Mouse (Mus musculus) hindbrain, embryonic 16.5 days (tissue): ENCODE measurements around the gene Nrf1. TPM values are rescaled to one million over a fixed set of nuclear protein-coding genes. Genes with fewer than 3 reads are reported as not detected.
A peak's percentile ranks its signal among the peaks of the same experiment; 100 is the strongest.

Experiments used
- ATAC-seq: fragments of 200-750 bp; cut with Nextera tagmentation; 2 replicates; pipeline ENCODE4 v1.8.0; 2017; ENCODE audit warnings: moderate TSS enrichment, moderate library complexity
- H3K27ac ChIP-seq: fragments of 300-500 bp; sonication (generic); 2 replicates; pipeline ENCODE4 v1.5.1; 2014; ENCODE audit warnings: low read depth, mild to moderate bottlenecking, control low read depth, low read length, moderate library complexity
- H3K27me3 ChIP-seq: fragments of 300-500 bp; sonication (generic); replicated peaks from 2 replicates; pipeline ENCODE4 v1.6.1; 2014; ENCODE audit warnings: low read length; ENCODE audit not compliant: control insufficient read depth, insufficient read depth
- H3K36me3 ChIP-seq: fragments of 300-500 bp; sonication (generic); 2 replicates; pipeline ENCODE4 v1.6.1; 2014; ENCODE audit warnings: mild to moderate bottlenecking, low read length, moderate library complexity, mixed read lengths; ENCODE audit not compliant: control insufficient read depth, insufficient read depth
- H3K4me1 ChIP-seq: fragments of 300-500 bp; sonication (generic); 2 replicates; pipeline ENCODE4 v1.6.1; 2014; ENCODE audit warnings: low read depth, low read length; ENCODE audit not compliant: control insufficient read depth, insufficient read depth
- H3K4me2 ChIP-seq: fragments of 300-500 bp; sonication (generic); 2 replicates; pipeline ENCODE4 v1.6.1; 2014; ENCODE audit warnings: mild to moderate bottlenecking, low read length, control low read depth, moderate library complexity
- H3K4me3 ChIP-seq: fragments of 300-500 bp; sonication (generic); 2 replicates; pipeline ENCODE4 v1.5.1; 2014; ENCODE audit warnings: mild to moderate bottlenecking, low read length, control low read depth, moderate library complexity
- H3K9ac ChIP-seq: fragments of 300-500 bp; sonication (generic); 2 replicates; pipeline ENCODE4 v1.6.1; 2014; ENCODE audit warnings: low read depth, mild to moderate bottlenecking, control low read depth, low read length, moderate library complexity
- H3K9me3 ChIP-seq: fragments of 300-500 bp; sonication (generic); 2 replicates; pipeline ENCODE4 v1.6.1; 2014; ENCODE audit warnings: mild to moderate bottlenecking, low read length, moderate library complexity; ENCODE audit not compliant: control insufficient read depth
- WGBS: fragments of 180-500 bp; shearing (Covaris S2); extraction: QIAGEN DNeasy Blood & Tissue Kit; methylation state at CpG from one replicate; pipeline ENCODE4 v1.1.7; 2014; 5-methylcytosine and 5-hydroxymethylcytosine counted together
- polyA plus RNA-seq: library from polyadenylated mRNA; unstranded; fragments of >200 nt; fragmentation: Nextera tagmentation; extraction: Ambion mirVana; gene quantifications from 2 replicates; pipeline ENCODE4 v1.2.1, GENCODE M21; 2015

Nrf1 gene
- polyA plus RNA-seq, result 28.4 and 35.6 TPM in 2 replicates

DNA sequence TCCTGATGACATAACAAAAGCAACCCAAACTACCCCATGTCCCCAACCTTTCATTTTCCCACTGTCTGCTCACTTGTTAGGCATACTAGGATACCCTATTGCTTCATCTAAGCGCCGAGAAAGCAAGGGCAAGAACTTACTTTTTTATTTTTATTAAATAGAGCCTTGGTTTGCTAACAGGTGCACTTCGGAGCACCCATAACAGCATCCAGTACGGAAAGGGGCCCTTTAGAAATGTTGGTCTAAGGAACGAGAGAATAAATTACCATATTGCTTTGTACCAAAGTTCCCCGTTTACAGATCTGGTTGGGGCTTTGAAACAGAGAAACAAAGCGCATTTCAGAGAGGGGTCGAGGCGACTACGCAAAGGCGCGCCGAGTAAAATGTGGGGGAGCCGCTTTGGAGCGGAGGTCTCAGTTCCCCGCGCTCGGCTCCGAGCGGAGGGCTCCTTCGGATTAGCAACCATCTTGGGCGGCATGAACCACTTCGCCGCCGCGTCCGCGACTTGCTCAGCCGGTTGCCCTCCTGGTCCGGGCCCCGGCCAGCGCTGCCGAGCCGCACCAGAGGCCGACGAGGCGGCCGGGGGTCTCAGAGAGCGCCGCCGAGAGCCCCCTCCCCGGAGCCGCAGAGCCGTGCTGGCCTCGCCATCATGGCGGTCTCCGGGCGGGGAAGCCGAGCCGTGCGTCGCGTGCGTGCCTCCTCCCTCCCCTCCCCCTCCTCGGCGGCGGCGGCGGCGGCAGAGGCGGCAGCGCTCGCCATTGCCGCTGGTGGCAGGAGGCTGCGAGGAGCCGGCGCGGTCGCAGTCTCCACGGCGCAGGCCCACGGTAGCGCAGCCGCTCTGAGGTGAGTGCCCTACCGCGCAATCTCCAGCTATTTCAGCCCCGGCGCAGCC, at the start of gene Nrf1:
Gene Nrf1, plus strand, starts transcription at position 718 of the 892 bp plus-strand sequence.
- WGBS, result under 1% methylated on average over 72 of the region's 78 CpGs
- Histone ChIP-seq H3K27me3 (no peaks in the 10 kb centered on the region), H3K4me2 (peak within 1 kb of the TSS; percentile 89), H3K27ac (peak within 1 kb of the TSS; percentile 100), H3K4me3 (peak within 1 kb of the TSS; percentile 98), H3K9me3 (no peaks in the 10 kb centered on the region), H3K9ac (peak within 1 kb of the TSS; percentile 100), H3K36me3 (no peaks in the 10 kb centered on the region), H3K4me1 (peaks cover 21% of the 10 kb centered on the region)
- ATAC-seq, result peak; percentile 98

GRCm38 (mm10) chr6:29998140-29998539, 49.6 kb upstream of the Nrf1 start:
- Histone ChIP-seq H3K4me1 (no peaks in the 10 kb centered on the region), H3K9ac (no peak overlapping the region), H3K9me3 (no peaks in the 10 kb centered on the region), H3K36me3 (no peaks in the 10 kb centered on the region), H3K4me3 (no peak overlapping the region), H3K4me2 (no peak overlapping the region), H3K27ac (no peak overlapping the region), H3K27me3 (no peaks in the 10 kb centered on the region)
- no peak for ATAC-seq
- WGBS, result 85% methylated on average over 9 of the region's 9 CpGs

- Histone ChIP-seq H3K4me3 (no peak overlapping the region), H3K9ac (no peak overlapping the region), H3K4me2 (no peak overlapping the region), H3K36me3 (no peaks in the 10 kb centered on the region), H3K9me3 (no peaks in the 10 kb centered on the region), H3K4me1 (no peaks in the 10 kb centered on the region), H3K27ac (no peak overlapping the region), H3K27me3 (no peaks in the 10 kb centered on the region)
- WGBS, result 72% methylated on average over 4 of the region's 4 CpGs
- no peak for ATAC-seq
Observed at GRCm38 (mm10) chr6:29998771-29999170, 49.0 kb upstream of the Nrf1 start.

DNA sequence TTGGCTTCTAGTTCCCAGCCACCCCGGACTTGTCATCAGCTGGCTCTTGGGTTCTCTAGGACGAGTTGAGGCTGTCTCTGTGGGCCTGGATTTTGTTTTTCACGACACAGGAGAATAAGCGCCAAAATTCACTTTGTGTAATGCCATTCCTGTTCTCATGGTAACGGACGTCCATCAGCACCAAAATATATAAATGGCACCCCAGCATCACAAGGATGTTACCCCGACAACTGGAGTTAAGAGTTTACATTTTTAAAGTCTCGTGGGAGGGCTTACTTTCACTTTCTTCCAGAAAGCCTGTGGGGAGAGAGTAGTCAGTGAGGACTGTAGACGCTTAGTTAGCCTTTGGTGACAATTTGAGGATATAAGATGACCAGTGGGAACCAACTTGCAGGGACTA, 45.2 kb upstream of the Nrf1 start:
- H3K9ac ChIP-seq, result no peak overlapping the region
- H3K4me2 ChIP-seq, result no peak overlapping the region
- H3K4me1 ChIP-seq, result no peaks in the 10 kb centered on the region
- no peaks in the 10 kb centered on the region for H3K9me3 ChIP-seq
- H3K4me3 ChIP-seq, result no peak overlapping the region
- H3K27ac ChIP-seq, result no peak overlapping the region
- no peaks in the 10 kb centered on the region for H3K36me3 ChIP-seq
- 65% methylated on average over 9 of the region's 9 CpGs for WGBS
- no peaks in the 10 kb centered on the region for H3K27me3 ChIP-seq
- no peak for ATAC-seq

DNA sequence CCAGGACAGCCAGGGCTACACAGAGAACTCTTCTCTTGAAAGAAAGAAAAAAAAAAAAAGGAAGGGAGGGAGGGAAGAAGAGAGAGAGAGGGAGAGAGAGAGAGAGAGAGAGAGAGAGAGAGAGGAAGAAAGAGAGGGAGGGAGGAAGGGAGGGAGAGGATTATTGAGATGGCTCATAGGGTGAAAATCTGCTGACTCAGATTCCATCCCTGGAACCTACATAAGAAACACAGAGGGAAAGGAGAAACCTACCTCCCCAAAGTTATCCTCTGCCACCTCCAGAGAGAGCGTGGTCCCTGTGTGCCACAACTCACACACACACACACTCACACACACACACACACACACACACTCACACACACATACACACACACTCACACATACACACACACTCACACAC, 41.9 kb upstream of the Nrf1 start:
- WGBS, result 89% methylated on average over 1 of the region's 1 CpGs
- Histone ChIP-seq H3K27ac (no peak overlapping the region), H3K4me2 (no peak overlapping the region), H3K4me3 (no peak overlapping the region), H3K9ac (no peak overlapping the region), H3K27me3 (no peaks in the 10 kb centered on the region), H3K36me3 (no peaks in the 10 kb centered on the region), H3K9me3 (no peaks in the 10 kb centered on the region), H3K4me1 (no peaks in the 10 kb centered on the region)
- no peak for ATAC-seq

DNA sequence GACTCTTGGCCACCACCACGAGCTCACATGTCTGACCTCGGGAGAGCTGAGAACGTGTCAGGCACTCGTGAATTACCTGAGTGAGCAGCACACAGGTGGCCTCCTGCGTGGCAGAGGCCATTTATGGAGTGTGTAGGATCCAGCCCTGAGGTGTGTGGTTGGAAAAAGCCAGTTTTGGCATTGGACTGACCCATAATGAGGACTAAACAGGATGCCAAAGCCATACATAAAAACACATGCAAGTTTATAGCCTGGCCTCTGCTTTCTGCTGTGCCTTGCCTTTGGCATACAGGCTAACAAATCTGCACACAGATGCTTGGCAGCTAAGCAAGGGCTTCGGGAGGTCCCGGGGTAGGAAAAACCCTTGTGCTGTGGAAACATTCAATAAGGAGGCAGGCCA, 38.6 kb upstream of the Nrf1 start:
- Histone ChIP-seq H3K36me3 (no peaks in the 10 kb centered on the region), H3K4me1 (no peaks in the 10 kb centered on the region), H3K27me3 (no peaks in the 10 kb centered on the region), H3K27ac (no peak overlapping the region), H3K9me3 (no peaks in the 10 kb centered on the region), H3K4me3 (no peak overlapping the region), H3K9ac (no peak overlapping the region), H3K4me2 (no peak overlapping the region)
- ATAC-seq, result no peak
- 80% methylated on average over 7 of the region's 7 CpGs for WGBS

DNA sequence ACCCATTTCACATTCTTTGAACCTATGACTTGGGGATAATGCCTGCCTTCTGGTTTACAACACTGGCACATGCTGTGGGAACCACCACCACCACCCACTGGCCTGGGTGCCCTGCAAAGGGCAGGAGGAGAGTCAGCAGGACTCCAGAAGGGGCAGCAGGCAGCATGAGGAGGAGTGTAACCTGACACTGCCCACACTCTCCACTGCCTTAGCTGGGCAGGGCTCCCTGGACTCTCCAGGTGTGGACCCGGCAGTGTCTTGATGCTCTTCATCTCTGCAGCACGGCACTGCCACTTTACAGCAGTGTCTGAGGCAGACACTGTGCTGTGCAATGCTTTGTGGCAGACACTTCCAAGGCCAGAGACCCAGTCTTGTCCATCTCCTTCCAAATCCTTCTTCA, 34.3 kb upstream of the Nrf1 start:
- Histone ChIP-seq H3K9me3 (no peaks in the 10 kb centered on the region), H3K27ac (no peak overlapping the region), H3K9ac (no peak overlapping the region), H3K4me3 (no peak overlapping the region), H3K4me1 (no peaks in the 10 kb centered on the region), H3K4me2 (no peak overlapping the region), H3K27me3 (no peaks in the 10 kb centered on the region), H3K36me3 (no peaks in the 10 kb centered on the region)
- ATAC-seq, result no peak
- 53% methylated on average over 2 of the region's 2 CpGs for WGBS

DNA sequence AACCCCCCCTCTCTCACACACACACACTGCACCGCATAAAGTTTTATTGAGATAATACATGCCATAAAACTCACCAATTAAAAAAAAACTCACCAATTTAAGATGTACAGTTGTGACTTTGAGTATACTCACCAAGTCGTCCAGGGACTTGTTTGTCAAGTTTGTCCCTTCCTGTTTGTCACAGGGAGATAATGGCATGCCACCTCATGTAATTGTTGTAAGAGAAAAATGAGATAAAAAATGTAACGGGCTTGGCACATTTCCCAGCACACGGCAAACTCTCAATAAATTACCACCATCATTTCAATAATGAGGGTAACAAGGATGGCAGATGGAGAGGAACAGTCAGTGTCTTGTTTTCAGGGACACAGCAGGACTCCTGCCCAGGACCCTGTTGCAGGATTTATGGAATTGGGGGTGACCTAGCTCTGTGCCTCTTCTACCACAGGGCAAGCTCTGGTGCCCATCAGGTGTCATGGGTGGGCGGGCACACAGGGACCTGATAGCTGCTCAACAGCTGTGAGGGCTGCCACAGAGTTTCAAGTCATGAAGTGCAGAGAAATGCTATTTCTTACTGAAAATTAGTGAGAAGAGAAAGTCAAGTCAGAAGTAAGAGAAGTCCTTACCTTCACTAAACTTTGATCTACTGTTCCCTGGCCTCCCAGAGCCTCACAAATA, 33.5 kb upstream of the Nrf1 start:
- Histone ChIP-seq H3K27me3 (no peaks in the 10 kb centered on the region), H3K9ac (no peak overlapping the region), H3K4me2 (no peak overlapping the region), H3K4me3 (no peak overlapping the region), H3K4me1 (no peaks in the 10 kb centered on the region), H3K36me3 (no peaks in the 10 kb centered on the region), H3K9me3 (no peaks in the 10 kb centered on the region), H3K27ac (no peak overlapping the region)
- ATAC-seq, result no peak
- 60% methylated on average over 5 of the region's 5 CpGs for WGBS

GRCm38 (mm10) chr6:30021241-30021640, 26.5 kb upstream of the Nrf1 start:
- no peak for ATAC-seq

More at GRCm38 (mm10) chr6:30021241-30021640, 26.5 kb upstream of the Nrf1 start:
- Histone ChIP-seq H3K9ac (no peak overlapping the region), H3K27me3 (no peaks in the 10 kb centered on the region), H3K9me3 (no peaks in the 10 kb centered on the region), H3K27ac (no peak overlapping the region), H3K4me2 (no peak overlapping the region), H3K36me3 (no peaks in the 10 kb centered on the region), H3K4me1 (no peaks in the 10 kb centered on the region), H3K4me3 (no peak overlapping the region)
- 90% methylated on average over 1 of the region's 1 CpGs for WGBS
